Mouse (Mus musculus) liver, adult 10 weeks (tissue): ENCODE measurements around the gene Sprr2j-ps. TPM values are rescaled to one million over a fixed set of nuclear protein-coding genes. Genes with fewer than 3 reads are reported as not detected.

Experiments used
- polyA plus RNA-seq: library from polyadenylated mRNA; stranded (reverse); fragments of 350-450 nt; fragmentation: Illumina TruSeq; extraction: RNeasy Lipid Tissue Mini Kit (QIAGEN cat#74804); gene quantifications from one replicate; pipeline ENCODE4 v1.2.3, GENCODE M21; 2014; ENCODE audit warnings: low read depth, low replicate concordance

Gene Sprr2j-ps
- not detected for polyA plus RNA-seq

GRCm38 (mm10) chr3:92417782-92418181 lies at the start of gene Sprr2j-ps:
Gene Sprr2j-ps (plus strand): TSS chr3:92418082.

DNA sequence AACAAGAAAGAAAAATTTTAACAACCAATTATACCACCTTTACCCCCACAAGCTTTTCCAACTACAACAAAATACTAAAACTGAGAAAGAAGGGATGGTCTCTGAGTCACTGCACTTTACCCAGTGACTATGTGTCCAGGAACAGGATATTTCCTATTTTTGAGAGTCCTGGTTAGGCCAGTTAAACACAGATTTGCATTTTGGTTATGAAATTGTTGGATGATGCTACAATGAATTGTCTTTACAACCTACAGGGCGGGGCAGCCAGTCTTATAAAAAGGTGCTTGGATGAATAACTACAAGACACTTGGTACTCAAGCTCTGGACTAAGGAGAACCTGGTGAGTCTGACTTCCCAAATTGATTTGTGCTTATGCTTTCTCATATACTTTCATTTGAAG lies 32.5 kb upstream of the Sprr2j-ps start, which contains the start of gene Sprr2h:
Sprr2h (plus strand) TSS at position 301 of the 400 bp plus-strand sequence.

GRCm38 (mm10) chr3:92407691-92408090 lies 10.2 kb upstream of the Sprr2j-ps start, which contains the start of gene Sprr2i:
Gene Sprr2i (plus strand): TSS chr3:92407991.

DNA sequence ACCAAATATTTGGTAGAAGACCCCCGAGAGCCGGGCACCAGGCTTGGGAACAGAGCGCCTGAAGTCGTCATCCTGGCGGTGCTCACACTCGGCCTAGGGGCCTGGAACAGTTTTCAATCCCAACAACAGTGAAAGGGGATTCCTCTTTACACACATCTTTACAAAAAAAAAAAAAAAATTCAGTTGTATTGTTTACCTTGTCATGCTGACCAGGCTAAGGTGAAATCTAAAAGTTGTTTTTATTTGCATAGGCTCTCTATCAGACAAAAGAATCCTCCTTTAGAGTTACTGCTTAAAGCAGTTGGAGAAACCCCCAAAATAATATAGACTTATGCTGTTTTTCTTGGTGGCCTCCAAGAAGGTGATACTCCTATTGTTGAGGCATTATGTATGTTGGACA lies 11.4 kb downstream of the Sprr2j-ps start, which contains the start of gene Gm9774:
Gm9774 (minus strand) TSS at position 101 of the 400 bp plus-strand sequence.

GRCm38 (mm10) chr3:92432282-92432681 lies 14.4 kb downstream of the Sprr2j-ps start, which contains the start of gene Sprr2k:
Gene Sprr2k (plus strand): TSS chr3:92432582.

GRCm38 (mm10) chr3:92438689-92439088 lies 20.8 kb downstream of the Sprr2j-ps start, which contains the start of gene Sprr1b:
Gene Sprr1b (minus strand): TSS chr3:92438789.

GRCm38 (mm10) chr3:92458620-92459019 lies 40.7 kb downstream of the Sprr2j-ps start, which contains the start of gene Sprr3:
Gene Sprr3 (minus strand): TSS chr3:92458720.

Other genes starting within 250 kb of the Sprr2j-ps start
- gene Sprr2a1, start 202.3 kb upstream of the Sprr2j-ps start, polyA plus RNA-seq, result not detected
- not detected for gene Sprr2a2, start 202.2 kb upstream of the Sprr2j-ps start, polyA plus RNA-seq
- not detected for gene Sprr2a3, start 132.7 kb upstream of the Sprr2j-ps start, polyA plus RNA-seq
- not detected for gene Sprr2b, start 101.5 kb upstream of the Sprr2j-ps start, polyA plus RNA-seq
- not detected for gene Sprr2d, start 78.9 kb upstream of the Sprr2j-ps start, polyA plus RNA-seq
- gene Sprr2e, start 65.9 kb upstream of the Sprr2j-ps start, polyA plus RNA-seq, result not detected
- not detected for gene Sprr2f, start 52.9 kb upstream of the Sprr2j-ps start, polyA plus RNA-seq
- gene Sprr2h, start 32.4 kb upstream of the Sprr2j-ps start, polyA plus RNA-seq, result not detected
- gene Sprr2i, start 10.1 kb upstream of the Sprr2j-ps start, polyA plus RNA-seq, result not detected
- gene Gm9774, start 11.3 kb downstream of the Sprr2j-ps start, polyA plus RNA-seq, result 5.1 TPM
- not detected for gene Sprr2k, start 14.5 kb downstream of the Sprr2j-ps start, polyA plus RNA-seq
- gene Sprr1b, start 20.7 kb downstream of the Sprr2j-ps start, polyA plus RNA-seq, result not detected
- gene Sprr3, start 40.6 kb downstream of the Sprr2j-ps start, polyA plus RNA-seq, result not detected
- not detected for gene Sprr1a, start 67.8 kb downstream of the Sprr2j-ps start, polyA plus RNA-seq
- not detected for gene Sprr4, start 82.4 kb downstream of the Sprr2j-ps start, polyA plus RNA-seq
- not detected for gene 2310046K23Rik, start 116.4 kb downstream of the Sprr2j-ps start, polyA plus RNA-seq
- not detected for gene Ivl, start 155.7 kb downstream of the Sprr2j-ps start, polyA plus RNA-seq
- not detected for gene Smcp, start 170.9 kb downstream of the Sprr2j-ps start, polyA plus RNA-seq
- gene 2210017I01Rik, start 189.4 kb downstream of the Sprr2j-ps start, polyA plus RNA-seq, result not detected
- gene Lce6a, start 203.6 kb downstream of the Sprr2j-ps start, polyA plus RNA-seq, result not detected
- gene Lce1a1, start 230.2 kb downstream of the Sprr2j-ps start, polyA plus RNA-seq, result not detected
- not detected for gene Lce1b, start 238.8 kb downstream of the Sprr2j-ps start, polyA plus RNA-seq